Mouse (Mus musculus) embryonic stem cell, embryonic (primary cell): ENCODE data around the gene 4930519G04Rik.

ENCODE experiments used
- CTCF ChIA-PET, 4 experiments: fragments of 300-600 bp in 2 of 4; fragments of 350-600 bp in 2 of 4; sonication (Branson Sonifier 250); formaldehyde crosslinking; loops; one replicate each; lab custom pipeline; 2022; ENCODE audit warnings: inconsistent platforms in 2 of 4; lab: Charles Lee
- POLR2A ChIA-PET, 4 experiments: fragments of 300-600 bp in 2 of 4; fragments of 350-600 bp in 2 of 4; sonication (Branson Sonifier 250); formaldehyde crosslinking; loops; one replicate each; lab custom pipeline; 2022; ENCODE audit warnings: antibody characterized with exemption in 4 of 4, inconsistent platforms in 1 of 4; lab: Charles Lee

4930519G04Rik gene

DNA sequence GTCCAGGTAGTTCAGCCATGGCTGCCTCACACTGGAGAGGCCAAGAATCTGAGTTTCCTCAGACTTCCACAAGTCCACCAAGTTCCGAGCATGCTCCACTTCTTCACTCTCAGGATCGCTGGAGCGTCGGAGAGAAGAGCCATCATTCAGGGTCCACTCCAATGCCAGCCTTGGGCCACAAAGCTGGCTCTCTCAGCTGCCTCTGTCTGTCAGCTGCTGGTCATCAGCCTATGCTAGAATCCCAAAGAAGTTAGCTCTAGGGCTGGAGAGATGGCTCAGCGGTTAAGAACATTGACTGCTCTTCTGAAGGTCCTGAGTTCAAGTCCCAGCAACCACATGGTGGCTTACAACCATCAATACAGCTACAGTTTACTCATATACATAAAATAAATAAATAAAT lies 63.9 kb downstream of the 4930519G04Rik start:
- CTCF ChIA-PET = interaction anchor here in 2 of 4 experiments (0.7 kb wide), 4 partner anchors 227 to 593 kb away, joined by 3 to 5 read pairs (median 3); partner anchors contain the start of gene Gltp (in 1 of the 2)
- POLR2A ChIA-PET = interaction anchor here in 2 of 4 experiments (0.7 kb wide), 2 partner anchors 18 to 665 kb away, joined by 3 to 4 read pairs; no protein-coding TSS in a partner anchor

DNA sequence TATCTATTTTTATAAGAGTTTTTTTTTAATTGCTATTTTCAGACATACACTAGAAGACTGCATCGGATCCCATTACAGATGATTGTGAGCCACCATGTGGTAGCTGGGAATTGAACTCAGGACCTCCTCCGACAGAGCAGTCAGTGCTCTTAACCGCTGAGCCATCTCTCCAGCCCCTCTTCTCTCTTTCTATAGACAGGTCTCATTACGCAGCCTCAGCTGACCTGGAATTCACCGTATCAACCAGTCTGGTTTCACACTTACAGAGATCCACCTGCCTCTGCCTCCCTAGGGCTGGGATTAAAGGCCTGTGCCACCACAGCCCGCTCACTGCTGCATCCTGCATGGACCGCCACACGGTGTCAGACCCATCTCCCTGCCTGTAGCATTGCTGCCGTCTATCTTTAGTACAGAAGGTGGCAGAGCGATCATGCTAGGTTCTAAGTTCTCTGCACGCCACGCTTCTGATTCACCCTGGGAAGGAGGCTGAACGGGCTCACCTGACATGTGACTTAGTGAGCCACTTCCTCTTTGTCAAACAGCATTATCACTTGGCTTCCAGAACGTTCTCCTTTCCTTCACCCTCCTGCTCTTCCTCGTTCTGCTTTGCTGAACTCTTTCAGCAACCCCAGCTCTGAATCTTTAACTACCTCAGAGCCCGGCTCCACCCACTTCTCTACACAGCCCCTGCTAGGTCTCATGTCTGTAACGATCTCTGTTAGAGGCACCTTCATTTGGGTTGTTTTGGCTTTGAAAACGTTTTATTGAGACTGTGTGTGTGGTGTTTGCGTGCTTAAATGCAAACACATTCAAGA lies 68.3 kb downstream of the 4930519G04Rik start:
- CTCF ChIA-PET = interaction anchor here in 3 of 4 experiments (0.6 to 1.4 kb wide), 3 partner anchors 13 to 57 kb away, joined by 3 to 4 read pairs (median 3); no protein-coding TSS in a partner anchor
- POLR2A ChIA-PET = interaction anchor here in 2 of 4 experiments (0.7 to 1.5 kb wide), 5 partner anchors 9 to 104 kb away, joined by 3 read pairs; no protein-coding TSS in a partner anchor

DNA sequence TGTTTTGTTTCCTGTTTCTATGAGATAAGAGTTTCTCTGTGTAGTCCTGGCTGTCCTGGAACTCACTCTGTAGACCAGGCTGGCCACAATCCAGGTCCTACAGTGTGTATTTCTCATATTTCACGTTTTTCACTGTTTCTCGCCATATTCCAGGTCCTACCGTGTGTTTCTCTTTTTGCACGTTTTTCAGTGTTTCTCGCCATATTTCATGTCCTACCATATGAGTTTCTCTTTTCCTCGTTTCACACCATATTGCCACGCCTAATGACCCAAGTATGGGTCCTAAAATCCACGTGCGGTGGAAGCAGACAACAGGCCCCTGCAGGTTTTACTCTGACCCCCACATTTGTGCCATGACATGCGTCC lies 68.9 kb downstream of the 4930519G04Rik start:
- ChIA-PET CTCF (no interaction called here), POLR2A (interaction anchor here in 1 of 4 experiments (0.7 kb wide), 1 partner anchor 8 kb away, joined by 3 read pairs; no protein-coding TSS in a partner anchor)

DNA sequence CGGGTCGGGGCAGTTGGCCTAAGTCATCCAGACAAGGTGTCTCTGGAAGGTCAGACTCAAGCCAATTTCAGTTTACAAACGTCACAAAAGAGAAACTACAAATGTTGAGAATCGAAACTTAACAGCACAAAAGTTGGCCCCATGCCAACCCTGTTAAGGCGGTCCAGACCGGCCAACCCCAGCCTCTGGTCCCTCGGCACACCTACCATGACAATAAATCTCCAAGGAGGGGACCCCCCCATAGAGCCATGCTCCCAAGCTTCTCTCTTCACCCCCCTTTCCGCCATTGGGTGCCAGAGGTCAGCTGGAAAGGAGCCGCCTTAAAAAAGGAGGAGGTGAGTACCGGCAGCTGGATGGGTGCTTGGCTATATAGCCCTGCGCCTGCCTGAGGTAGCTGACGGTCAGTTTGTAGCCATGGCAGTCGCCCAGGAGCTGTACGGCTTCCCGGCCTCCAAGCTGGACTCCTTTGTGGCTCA lies 69.6 kb downstream of the 4930519G04Rik start, which contains the start of gene Oasl1:
TSS of gene Oasl1 (plus strand) at position 243 of the 476 bp plus-strand sequence.
- POLR2A ChIA-PET = interaction anchor here in 3 of 4 experiments (0.6 to 1.9 kb wide), 7 partner anchors 9 to 45 kb away, joined by 3 to 5 read pairs (median 4); partner anchors contain the start of gene 2210016L21Rik (in 2 of the 3)
- CTCF ChIA-PET = interaction anchor here in 2 of 4 experiments (0.6 to 0.7 kb wide), 2 partner anchors 378 to 608 kb away, joined by 3 read pairs; no protein-coding TSS in a partner anchor

DNA sequence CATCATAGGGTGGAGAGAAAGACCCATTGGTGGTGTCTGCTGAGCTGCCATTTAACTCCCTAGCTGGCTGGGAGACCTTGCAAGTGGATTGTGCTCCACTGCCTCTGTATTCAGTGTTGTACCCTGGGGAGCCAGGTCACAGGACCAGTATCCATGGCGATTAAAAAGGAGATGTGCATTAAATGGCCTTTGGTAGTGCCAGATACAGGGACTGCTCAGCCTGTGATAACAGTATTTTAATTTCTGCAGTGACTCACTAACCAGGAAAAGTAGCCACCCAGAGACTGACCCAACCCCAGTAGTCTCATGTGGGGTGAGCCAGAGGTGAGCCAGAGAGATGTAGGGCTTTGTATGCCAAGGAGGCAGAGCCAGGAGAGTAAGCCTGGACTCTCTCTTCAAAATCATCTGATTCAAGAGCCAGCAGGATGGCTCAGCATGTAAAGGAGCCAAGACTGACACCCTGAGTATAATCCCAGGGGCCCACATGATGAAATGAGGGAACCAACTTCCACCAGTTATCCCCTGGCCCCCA lies 72.8 kb downstream of the 4930519G04Rik start:
- ChIA-PET POLR2A (interaction anchor here (0.6 to 1.0 kb wide), 5 partner anchors 16 to 354 kb away, joined by 3 to 4 read pairs (median 3); partner anchors contain the start of gene 2210016L21Rik (in 1 of the 4)), CTCF (no interaction called here)

DNA sequence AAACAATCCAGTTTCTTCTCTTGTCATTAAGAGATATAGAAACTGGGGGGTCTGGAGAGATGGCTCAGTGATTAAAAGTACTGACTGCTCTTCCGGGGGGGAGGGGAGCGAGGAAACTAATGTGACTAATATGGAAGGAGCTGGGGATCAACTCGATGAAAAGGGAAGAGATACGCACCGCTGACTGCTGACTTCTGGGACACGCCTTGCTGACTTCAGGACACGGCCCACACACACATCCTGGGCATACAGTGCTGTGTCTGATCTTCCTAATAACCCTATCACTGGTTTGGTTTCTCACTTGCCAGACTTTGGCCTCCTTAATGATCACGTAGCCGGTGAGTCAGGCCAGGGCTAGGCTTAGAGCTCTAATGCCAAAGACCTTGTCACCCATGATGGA lies 73.3 kb downstream of the 4930519G04Rik start:
- POLR2A ChIA-PET = interaction anchor here in 3 of 4 experiments (0.6 to 1.0 kb wide), 4 partner anchors 16 to 278 kb away, joined by 3 to 4 read pairs (median 3); partner anchors contain the start of gene 2210016L21Rik (in 1 of the 3)
- CTCF ChIA-PET = no interaction called here

DNA sequence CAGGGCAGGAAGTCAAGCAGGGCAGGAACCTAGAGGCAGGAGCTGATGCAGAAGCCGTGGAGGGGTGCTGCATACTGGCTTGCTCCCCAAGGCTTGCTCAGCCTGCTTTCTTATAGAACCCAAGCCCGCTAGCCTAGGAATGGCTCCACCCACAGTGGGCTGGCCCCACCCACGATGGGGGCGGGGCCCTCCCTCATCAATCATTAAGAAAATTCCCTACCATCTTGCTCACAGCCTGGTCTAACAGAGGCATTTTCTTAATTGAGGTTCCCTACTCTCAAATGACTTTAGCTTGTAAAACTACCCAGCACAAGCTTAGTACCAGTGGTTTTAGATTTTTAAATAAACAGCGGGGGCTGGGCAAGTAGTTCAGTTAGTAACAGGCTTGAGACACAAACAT lies 78.2 kb downstream of the 4930519G04Rik start:
- ChIA-PET CTCF (interaction anchor here in 3 of 4 experiments (0.6 to 1.8 kb wide), 6 partner anchors 10 to 327 kb away, joined by 3 to 5 read pairs (median 4); partner anchors contain the start of gene 2210016L21Rik (in 2 of the 3)), POLR2A (interaction anchor here in 3 of 4 experiments (0.6 to 2.3 kb wide), 18 partner anchors 8 to 141 kb away, joined by 3 to 15 read pairs (median 3); partner anchors contain the start of genes 2210016L21Rik (in 2 of the 3), Oasl1 (in 2 of the 3) and Hnf1a (in 1 of the 3))

DNA sequence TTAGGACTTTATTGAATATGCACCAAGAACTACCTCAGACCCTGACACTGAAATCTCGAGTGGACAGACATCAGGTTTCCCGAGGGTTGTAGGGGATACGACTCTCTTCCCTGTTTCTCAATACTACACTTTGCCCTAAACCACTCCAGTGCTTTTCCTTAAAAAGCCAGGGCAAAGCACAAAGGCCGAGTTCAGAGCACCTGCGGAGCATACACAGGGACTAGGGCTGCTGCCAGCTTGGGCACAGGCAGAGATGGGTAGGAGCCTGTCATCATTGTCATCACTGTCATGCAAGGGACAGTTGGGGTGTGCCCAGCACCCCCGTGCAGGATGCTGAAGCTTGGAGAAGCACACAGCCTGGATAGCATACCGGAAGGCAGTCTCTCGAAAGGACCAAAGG lies 79.7 kb downstream of the 4930519G04Rik start:
- ChIA-PET CTCF (interaction anchor here in 1 of 4 experiments (1.8 kb wide), 1 partner anchor 9 kb away, joined by 5 read pairs; the partner anchor contains the start of gene 2210016L21Rik), POLR2A (interaction anchor here in 1 of 4 experiments (0.5 kb wide), 1 partner anchor 11 kb away, joined by 3 read pairs; no protein-coding TSS in a partner anchor)
